Mouse (Mus musculus) kidney, postnatal 36 days (tissue): ENCODE measurements around the gene Ifi204.
"Not testable (repeated sequence)": the region's sequence is repeated elsewhere in the genome, so short reads cannot be mapped to it uniquely, and the experiment has no call there.

Experiments used
- DNase-seq, 2 experiments: peaks; one replicate each; pipeline ENCODE4 v3.0.0; 2021 to 2022; ENCODE audit warnings: mixed read lengths in 2 of 2

The Ifi204 gene

GRCm38 (mm10) chr1:173766848-173767617 lies at the start of gene Ifi204:
Gene Ifi204 (minus strand): TSS chr1:173766943.
- DNase-seq, result peak; percentile 51 to 59

GRCm38 (mm10) chr1:173809294-173809693 lies 42.6 kb upstream of the Ifi204 start:
- not testable (repeated sequence) for DNase-seq

GRCm38 (mm10) chr1:173802689-173803281 lies 36.0 kb upstream of the Ifi204 start:
- peak; percentile 14 to 22 for DNase-seq

- not testable (repeated sequence) for DNase-seq
These were observed 35.5 kb upstream of the Ifi204 start for GRCm38 (mm10) chr1:173802207-173802606.

GRCm38 (mm10) chr1:173801791-173802190 lies 35.0 kb upstream of the Ifi204 start:
- DNase-seq, result not testable (repeated sequence)

- not testable (repeated sequence) for DNase-seq
These were observed 6.7 kb upstream of the Ifi204 start for GRCm38 (mm10) chr1:173773457-173773856.

GRCm38 (mm10) chr1:173760032-173760431 lies 6.7 kb downstream of the Ifi204 start:
- not testable (repeated sequence) for DNase-seq

- DNase-seq, result peak in 1 of 2 experiments; percentile 7
These were observed 24.5 kb downstream of the Ifi204 start for GRCm38 (mm10) chr1:173742262-173742661.

- no peak for DNase-seq
These were observed 25.1 kb downstream of the Ifi204 start, which contains the start of gene Ifi207 for GRCm38 (mm10) chr1:173741656-173742055. Gene Ifi207 (minus strand): TSS chr1:173741747.

- no peak for DNase-seq
These were observed 26.2 kb downstream of the Ifi204 start for GRCm38 (mm10) chr1:173740537-173740936.

- no peak for DNase-seq
These were observed 29.8 kb downstream of the Ifi204 start for GRCm38 (mm10) chr1:173736986-173737385.

- DNase-seq, result not testable (repeated sequence)
These were observed 31.7 kb downstream of the Ifi204 start for GRCm38 (mm10) chr1:173735015-173735414.

GRCm38 (mm10) chr1:173733219-173733618 lies 33.5 kb downstream of the Ifi204 start:
- DNase-seq, result peak in 1 of 2 experiments; percentile 3
